Mouse (Mus musculus) c-Kit-negative CD71-positive TER-119-positive erythroid progenitor cells, embryonic 14.5 days (primary cell): ENCODE results near the gene Zfp78.

Experiments
- DNase-seq: peaks from one replicate; pipeline ENCODE4 v3.0.0-alpha.2; 2013; ENCODE audit warnings: low read depth, low spot score

Gene Zfp78

DNA sequence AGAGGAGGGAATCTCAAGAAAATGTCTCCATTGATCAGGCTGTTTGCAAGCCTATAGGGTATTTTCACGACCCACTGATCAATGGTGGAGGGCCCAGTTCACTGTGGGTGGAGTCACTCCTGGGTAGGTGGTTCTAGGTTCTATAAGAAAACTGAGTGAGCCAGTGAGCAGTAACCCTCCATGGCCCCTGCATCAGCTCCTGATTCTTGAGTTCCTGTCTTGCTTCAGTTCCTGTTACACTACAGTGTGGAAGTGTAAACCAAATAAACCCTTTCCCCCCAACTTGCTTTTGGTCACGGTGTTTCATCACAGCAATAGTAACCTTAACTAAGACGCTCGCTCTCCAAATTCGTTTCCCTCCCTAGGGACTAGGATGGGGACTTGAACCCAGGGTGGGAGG is 25.9 kb downstream of the Zfp78 start:
- no peak for DNase-seq

DNA sequence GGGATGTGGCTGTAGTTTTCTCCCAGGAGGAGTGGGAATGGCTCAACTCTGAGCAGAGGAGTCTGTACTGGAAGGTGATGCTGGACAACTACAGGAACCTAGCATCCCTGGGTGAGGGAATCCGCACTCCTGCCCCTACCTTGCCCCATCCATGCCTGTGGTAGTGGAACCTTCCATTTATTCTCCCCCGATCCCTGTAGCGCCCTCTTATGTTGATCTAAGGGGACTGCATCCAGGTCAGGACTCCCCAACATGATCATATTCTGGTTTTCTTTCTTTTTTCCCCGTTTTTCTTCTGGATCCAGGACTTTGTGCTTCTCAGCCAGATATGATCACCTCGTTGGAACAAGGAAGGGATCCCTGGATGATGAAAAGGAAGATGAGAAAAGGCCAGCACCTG is 26.4 kb downstream of the Zfp78 start:
- no peak for DNase-seq

DNA sequence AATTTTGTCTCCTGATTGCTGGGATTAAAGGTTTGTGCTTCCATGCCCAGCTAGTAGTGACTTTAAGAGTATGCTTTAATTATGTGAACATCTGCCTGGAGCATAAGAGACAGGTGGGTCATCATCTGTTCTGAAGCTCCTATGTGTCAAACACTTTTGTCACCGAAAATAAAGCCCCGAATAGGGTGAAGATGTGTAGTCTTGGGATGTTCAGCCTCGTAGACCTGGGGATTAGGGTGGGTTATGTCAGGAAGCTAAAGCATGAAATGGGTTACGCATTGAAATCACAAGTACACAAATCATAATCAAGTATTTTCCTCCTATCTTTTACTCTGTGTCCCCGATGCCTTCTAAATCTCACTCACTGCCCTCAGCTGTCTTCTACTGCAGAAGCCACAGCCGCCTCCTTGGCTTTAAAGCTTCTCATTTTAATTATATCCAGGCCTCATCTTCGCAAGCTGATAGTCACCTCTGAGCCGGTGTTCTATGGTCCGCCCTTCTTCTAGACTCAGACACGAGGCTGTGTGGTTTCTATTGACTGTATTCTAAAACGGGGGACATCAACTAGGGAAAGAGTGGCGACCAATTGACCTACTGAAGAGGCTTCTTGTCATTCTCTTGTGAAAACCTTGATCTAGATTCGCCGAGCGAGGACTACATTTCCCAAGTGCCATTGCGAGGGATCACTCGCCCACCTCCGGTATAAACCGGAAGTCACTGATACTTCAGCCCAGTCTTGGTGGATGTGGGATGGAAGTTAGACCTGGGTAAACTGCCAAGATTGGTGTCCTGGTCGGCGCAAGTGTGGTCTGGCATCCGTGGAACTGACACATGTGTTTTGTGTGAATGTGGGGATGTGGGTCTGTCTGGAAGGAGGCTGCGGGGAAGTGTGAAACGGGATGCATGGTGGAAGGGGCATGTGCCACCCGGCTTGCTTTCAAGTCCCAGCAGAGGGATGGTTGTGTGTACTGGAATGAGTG is 35.2 kb downstream of the Zfp78 start, which contains the start of gene Smim17:
Smim17 (plus strand) TSS at position 720 of the 980 bp plus-strand sequence.
- no peak for DNase-seq

DNA sequence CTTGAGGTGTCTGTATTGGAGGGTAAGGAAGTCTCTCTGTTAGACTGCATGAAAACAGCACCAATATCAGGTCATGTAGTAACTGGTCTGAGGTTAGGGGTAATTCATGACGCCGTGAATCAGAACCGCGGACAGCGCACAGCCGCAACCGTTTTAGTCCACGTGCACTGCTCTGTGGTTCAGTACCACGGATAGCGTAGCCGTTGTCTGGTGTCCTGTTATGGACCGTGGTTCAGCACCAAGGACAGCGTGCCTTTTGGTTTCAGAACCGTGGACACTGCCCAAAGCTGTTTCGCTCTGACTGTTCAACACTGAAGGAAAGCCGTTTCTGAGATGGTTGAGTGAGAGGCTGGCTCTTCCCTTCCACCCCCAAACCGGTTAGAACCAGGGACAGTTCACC is 47.0 kb downstream of the Zfp78 start, which contains the start of gene Gm20715:
Gm20715 (plus strand) TSS at position 235 of the 400 bp plus-strand sequence.
- no peak for DNase-seq

DNA sequence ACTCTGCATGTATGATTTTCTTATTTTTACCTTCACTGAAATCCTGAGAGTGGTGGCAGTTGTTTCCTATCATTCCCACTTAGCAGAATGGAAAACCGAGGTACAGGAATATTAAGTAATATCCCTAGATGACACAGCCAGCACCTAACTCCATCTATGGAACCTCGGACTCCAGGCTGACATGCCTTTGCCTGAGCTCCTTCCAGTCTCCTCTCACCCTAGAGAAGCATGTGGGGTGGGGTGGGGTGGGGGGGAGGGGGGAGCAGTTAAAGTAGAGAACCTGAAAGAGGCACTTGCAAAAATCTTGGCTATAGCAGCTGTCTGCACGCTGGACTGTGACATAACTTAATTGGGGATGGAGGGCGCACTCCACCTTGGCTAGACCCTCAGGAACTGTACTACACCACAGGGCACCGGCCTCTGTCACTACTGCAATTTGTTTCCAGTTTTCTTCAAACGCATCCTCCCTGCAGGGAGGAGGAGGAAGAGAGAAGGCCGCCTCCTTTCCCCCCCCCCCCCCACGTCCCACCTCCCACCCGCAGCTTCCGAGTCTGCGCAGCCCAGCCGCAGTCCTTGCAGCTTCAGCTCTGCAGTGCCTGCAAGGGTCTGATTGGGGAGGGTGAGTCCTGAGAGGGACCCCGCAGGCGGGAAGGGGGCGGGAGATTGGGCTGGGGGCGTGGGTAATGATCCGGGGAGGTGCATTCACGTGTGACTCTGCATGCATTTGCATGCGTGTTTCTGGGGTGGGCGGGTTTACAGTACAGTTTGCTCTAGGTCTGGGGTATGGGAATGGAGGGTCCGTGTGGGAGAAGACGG is 51.8 kb downstream of the Zfp78 start:
- no peak for DNase-seq

DNA sequence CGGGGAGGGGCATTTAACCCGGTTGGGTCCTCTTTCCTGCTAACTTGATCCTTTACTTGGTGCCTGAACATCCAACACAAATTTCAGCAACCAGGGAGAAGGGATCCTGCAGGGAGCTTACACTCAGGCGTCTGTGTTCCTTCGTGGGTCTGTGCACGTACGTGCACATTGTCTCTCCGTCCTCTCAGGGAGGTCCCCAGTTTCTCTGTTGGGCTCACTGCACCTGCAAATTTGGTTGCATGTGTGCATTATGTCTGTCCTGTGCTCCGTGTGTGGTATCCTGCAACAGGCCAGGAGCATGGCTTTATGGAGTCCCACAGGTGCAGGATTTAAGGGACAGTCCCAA is 52.3 kb downstream of the Zfp78 start:
- DNase-seq = no peak

DNA sequence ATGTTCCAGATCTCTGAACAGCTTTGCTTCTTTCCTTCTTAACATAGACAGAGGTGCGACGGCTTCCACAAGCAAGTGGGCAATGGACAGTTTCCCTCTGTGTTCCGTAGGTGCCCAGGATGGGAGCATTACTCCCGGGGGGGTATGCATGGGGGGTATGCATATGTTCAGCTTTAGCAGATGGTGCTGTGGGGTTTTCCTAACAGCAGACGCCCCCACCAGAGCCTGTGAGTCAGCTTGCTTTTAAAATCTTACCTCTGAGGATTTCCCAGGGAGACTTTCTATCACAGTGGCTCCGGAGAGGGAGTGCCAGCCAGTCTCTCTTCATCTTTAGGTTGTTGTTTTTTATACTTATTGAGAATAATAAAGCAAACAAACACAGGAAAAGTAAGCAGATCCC is 56.8 kb downstream of the Zfp78 start:
- no peak for DNase-seq

DNA sequence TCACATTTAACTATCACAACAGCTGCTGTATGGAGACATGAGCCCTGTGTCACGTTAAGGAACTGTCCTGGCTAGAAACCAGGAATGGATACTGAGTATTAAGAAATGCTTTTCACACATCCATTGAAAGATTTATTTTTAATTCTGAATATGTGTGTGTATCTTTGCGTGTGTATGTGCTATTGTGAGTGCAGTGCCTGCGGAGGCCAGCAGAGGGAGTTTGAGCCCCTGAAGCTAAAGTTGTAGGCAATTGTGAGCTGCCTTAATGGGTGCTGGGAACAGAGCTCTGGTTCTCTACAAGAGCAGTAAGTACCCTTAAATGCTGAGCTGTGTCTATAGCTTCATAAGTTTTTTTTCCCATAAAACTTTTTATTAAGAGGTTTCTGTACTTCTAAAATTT is 66.3 kb downstream of the Zfp78 start:
- DNase-seq = no peak

DNA sequence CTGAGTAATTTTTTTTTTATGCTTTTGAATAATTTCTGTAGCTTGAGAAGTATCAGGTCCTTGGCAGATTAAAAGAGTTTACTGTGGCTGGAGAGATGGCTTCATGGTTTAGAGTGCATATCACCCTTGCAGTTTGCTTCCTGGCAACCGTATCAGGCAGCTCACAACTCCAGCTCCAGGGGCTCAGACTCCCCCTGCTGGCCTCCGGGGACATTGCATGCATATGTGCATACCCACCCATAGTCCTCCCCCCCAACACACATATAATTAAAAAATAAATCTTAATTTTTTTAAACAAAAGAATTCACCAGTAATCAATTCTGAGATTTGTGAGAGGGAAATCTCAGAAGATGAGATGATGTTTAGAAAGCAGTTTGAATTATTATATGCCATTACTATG is 67.3 kb downstream of the Zfp78 start:
- DNase-seq = no peak
